Mouse (Mus musculus) heart, embryonic 16.5 days (tissue): Measurements from ENCODE around the gene Serpinb8. TPM values are rescaled to one million over a fixed set of nuclear protein-coding genes. Genes with fewer than 3 reads are reported as not detected.

Source experiments
- ATAC-seq: fragments of 200-750 bp; cut with Nextera tagmentation; replicated peaks from 2 replicates; pipeline ENCODE4 v1.8.0; 2017; ENCODE audit warnings: moderate number of reproducible peaks; ENCODE audit not compliant: insufficient read depth, low FRiP score; ENCODE audit errors: extremely low read depth
- H3K27ac ChIP-seq: fragments of 300-500 bp; sonication (generic); 2 replicates; pipeline ENCODE4 v1.5.1; 2014; ENCODE audit warnings: mild to moderate bottlenecking, low read length, control low read depth, moderate library complexity
- H3K27me3 ChIP-seq: fragments of 300-500 bp; sonication (generic); 2 replicates; pipeline ENCODE4 v1.6.1; 2014; ENCODE audit warnings: low read length, mixed read lengths; ENCODE audit not compliant: control insufficient read depth, insufficient read depth
- H3K36me3 ChIP-seq: fragments of 300-500 bp; sonication (generic); 2 replicates; pipeline ENCODE4 v1.6.1; 2014; ENCODE audit not compliant: control insufficient read depth, insufficient read depth
- H3K4me1 ChIP-seq: fragments of 300-500 bp; sonication (generic); 2 replicates; pipeline ENCODE4 v1.6.1; 2014; ENCODE audit warnings: low read length, mixed read lengths; ENCODE audit not compliant: control insufficient read depth, insufficient read depth
- H3K4me2 ChIP-seq: fragments of 300-500 bp; sonication (generic); 2 replicates; pipeline ENCODE4 v1.6.1; 2014; ENCODE audit warnings: low read depth, mild to moderate bottlenecking, control low read depth, low read length
- H3K4me3 ChIP-seq: fragments of 300-500 bp; sonication (generic); 2 replicates; pipeline ENCODE4 v1.5.1; 2014; ENCODE audit warnings: mild to moderate bottlenecking, control low read depth, low read length
- H3K9ac ChIP-seq: fragments of 300-500 bp; sonication (generic); 2 replicates; pipeline ENCODE4 v1.6.1; 2014; ENCODE audit warnings: low read length, control low read depth
- H3K9me3 ChIP-seq: fragments of 300-500 bp; sonication (generic); replicated peaks from 2 replicates; pipeline ENCODE4 v1.6.1; 2016; ENCODE audit warnings: low read length; ENCODE audit not compliant: control insufficient read depth
- WGBS: fragments of 180-500 bp; shearing (Covaris S2); extraction: QIAGEN DNeasy Blood & Tissue Kit; methylation state at CpG from one replicate; pipeline ENCODE4 v1.1.7; 2014; 5-methylcytosine and 5-hydroxymethylcytosine counted together
- polyA plus RNA-seq: library from polyadenylated mRNA; unstranded; fragments of >200 nt; fragmentation: Nextera tagmentation; extraction: Ambion mirVana; gene quantifications from 2 replicates; pipeline ENCODE4 v1.2.1, GENCODE M21; 2015

Serpinb8 gene
- polyA plus RNA-seq, 1 experiment from 2014 or later, result 4.2 TPM

DNA sequence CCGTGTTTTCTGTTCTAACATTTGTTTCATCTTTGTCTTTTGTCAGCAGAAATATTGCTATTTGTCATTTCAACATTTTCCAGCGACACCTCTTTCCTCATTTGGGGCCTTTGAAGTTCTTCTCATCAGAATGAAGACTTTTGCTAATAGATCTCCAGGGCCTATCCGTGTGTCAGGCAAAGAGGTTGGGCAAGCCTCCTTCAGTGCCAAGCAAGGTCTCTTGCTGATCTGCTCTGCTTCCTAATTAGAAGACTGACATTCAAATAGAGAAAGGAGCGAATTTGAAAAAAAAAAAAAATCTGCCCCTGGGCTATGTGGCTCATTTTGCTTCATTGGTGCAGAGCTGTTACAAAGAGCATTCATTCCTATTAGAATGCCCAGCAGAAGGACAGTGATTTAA lies 32.2 kb downstream of the Serpinb8 start:
- ATAC-seq, result no peak
- Histone ChIP-seq H3K27me3 (no peaks in the 10 kb centered on the region), H3K36me3 (no peaks in the 10 kb centered on the region), H3K9ac (no peak overlapping the region), H3K9me3 (no peaks in the 10 kb centered on the region), H3K4me1 (no peaks in the 10 kb centered on the region), H3K4me3 (no peak overlapping the region), H3K27ac (no peak overlapping the region), H3K4me2 (no peak overlapping the region)
- 57% methylated on average over 4 of the region's 4 CpGs for WGBS

DNA sequence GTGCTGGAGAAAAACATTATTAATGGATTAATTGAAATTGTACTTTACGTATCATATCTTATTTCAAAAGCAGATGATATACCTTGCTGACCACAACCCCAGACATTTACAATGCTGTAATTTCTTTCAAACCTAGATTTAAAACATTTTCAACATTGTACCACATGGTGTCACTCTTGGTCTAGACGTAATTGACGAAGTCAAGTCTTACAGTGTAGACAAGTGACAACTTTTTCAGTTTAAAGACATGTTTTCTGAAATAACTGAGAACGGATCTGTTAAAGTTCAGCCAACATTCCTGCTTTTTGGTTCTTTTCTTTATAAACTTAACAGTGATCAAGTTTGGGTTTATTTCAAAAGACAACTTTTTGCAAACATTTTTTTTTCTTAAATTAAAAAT lies 46.1 kb downstream of the Serpinb8 start:
- Histone ChIP-seq H3K4me2 (no peak overlapping the region), H3K27ac (no peak overlapping the region), H3K9me3 (no peaks in the 10 kb centered on the region), H3K4me1 (no peaks in the 10 kb centered on the region), H3K4me3 (no peak overlapping the region), H3K36me3 (no peaks in the 10 kb centered on the region), H3K9ac (no peak overlapping the region), H3K27me3 (no peaks in the 10 kb centered on the region)
- ATAC-seq, result no peak
- 24% methylated on average over 4 of the region's 4 CpGs for WGBS

DNA sequence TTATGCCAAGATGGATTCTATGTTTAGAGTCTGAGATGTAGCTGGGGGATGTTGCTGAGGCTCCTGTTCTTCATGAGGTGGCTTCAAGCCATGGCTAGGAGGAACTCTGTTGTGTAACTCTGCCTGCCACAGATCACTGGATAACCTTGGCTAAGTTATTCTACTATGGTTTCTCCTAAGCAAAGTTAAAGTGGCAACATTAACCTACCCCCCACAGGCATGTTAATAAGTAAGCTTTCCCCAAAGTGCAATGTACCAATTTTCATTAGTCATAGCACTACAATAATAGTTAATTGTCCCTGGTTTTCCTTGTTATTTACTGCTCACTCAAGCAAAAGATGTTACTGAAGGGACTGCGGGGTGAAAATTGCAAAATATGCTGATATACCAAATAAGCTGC lies 48.2 kb downstream of the Serpinb8 start:
- ATAC-seq, result no peak
- H3K9ac ChIP-seq, result no peak overlapping the region
- H3K4me2 ChIP-seq, result no peak overlapping the region
- H3K4me1 ChIP-seq, result no peaks in the 10 kb centered on the region
- H3K27ac ChIP-seq, result no peak overlapping the region
- no peaks in the 10 kb centered on the region for H3K9me3 ChIP-seq
- no peaks in the 10 kb centered on the region for H3K27me3 ChIP-seq
- no peaks in the 10 kb centered on the region for H3K36me3 ChIP-seq
- no peak overlapping the region for H3K4me3 ChIP-seq
- 89% methylated on average over 1 of the region's 1 CpGs for WGBS

DNA sequence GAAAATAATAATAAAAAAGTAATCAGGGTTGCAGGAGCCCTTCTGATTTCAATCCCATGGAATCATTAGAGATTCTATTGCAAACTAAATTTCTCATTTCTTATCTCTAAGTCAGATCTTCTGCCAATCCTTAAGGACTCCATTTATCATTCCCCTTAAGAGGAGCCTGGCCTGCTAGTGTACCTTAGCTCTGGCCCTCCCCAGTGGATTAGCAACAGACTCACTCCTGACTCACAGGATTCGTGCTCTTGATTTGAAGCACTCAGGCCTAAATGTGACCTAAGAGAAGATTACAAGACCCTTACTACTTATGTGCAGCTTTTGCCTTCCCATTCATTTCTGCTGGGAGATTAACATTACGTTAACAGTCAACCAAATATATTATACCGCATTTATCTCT lies 48.7 kb downstream of the Serpinb8 start:
- no peaks in the 10 kb centered on the region for H3K4me1 ChIP-seq
- ATAC-seq, result no peak
- 76% methylated on average over 3 of the region's 3 CpGs for WGBS
- no peak overlapping the region for H3K4me2 ChIP-seq
- H3K27me3 ChIP-seq, result no peaks in the 10 kb centered on the region
- no peak overlapping the region for H3K27ac ChIP-seq
- no peaks in the 10 kb centered on the region for H3K36me3 ChIP-seq
- no peak overlapping the region for H3K4me3 ChIP-seq
- H3K9ac ChIP-seq, result no peak overlapping the region
- no peaks in the 10 kb centered on the region for H3K9me3 ChIP-seq

DNA sequence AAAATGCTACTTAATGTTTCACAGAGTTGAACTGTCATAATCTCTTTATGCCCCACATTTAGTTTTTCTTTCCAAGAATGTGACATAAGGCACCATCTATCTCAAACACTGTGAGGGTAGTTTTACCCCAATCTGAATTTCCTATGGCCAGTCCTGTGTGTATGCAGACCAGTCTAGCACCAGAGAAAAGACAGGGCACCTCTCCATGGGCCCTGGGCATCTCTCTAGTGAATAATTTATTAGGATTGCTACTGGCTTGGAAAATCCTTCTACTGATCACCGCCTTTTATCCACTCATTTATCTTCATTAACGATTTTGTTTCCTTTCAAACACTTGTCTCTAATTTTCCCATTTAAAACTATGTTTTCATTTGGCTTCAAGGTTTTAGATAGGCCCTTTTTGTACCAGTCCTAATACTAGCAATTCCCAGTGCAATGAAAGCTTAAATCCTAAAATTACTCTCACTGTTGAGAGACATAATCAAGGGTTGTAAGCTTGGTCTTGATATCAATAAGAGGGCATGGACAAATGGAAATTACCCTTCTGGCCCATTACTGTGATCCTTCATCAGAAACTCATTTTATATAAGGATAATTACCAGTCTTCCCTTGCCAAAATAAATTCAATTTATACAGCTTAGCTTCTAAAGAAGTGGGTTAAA lies 52.8 kb downstream of the Serpinb8 start:
- no peaks in the 10 kb centered on the region for H3K27me3 ChIP-seq
- H3K9ac ChIP-seq, result no peak overlapping the region
- no peaks in the 10 kb centered on the region for H3K36me3 ChIP-seq
- no peaks in the 10 kb centered on the region for H3K9me3 ChIP-seq
- H3K4me1 ChIP-seq, result peaks cover 7% of the 10 kb centered on the region; the same call in 1 of the 2 replicates
- ATAC-seq, result no peak
- H3K4me3 ChIP-seq, result no peak overlapping the region
- WGBS, result 87% methylated on average over 2 of the region's 2 CpGs
- no peak overlapping the region for H3K27ac ChIP-seq
- no peak overlapping the region for H3K4me2 ChIP-seq

DNA sequence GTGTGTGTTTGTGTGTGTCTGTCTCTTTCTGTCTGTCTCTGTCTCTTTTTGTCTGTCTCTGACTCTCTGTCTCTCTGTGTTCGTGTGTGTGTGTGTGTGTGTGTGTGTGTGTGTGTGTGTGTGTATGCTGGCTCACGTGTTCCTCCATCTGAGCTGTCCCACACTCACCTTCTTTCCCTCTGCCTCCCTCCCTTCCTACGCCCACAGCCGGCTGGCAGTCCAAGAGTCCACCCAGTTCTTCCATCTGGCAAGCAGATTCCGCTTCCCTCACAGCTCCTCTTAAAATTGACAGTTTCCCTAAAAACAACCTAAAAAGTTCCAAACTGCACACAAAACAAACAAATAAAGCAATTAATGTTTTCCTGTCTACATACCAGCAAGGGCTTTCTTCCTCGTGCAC lies 55.3 kb downstream of the Serpinb8 start:
- H3K4me3 ChIP-seq, result no peak overlapping the region
- no peaks in the 10 kb centered on the region for H3K9me3 ChIP-seq
- H3K36me3 ChIP-seq, result no peaks in the 10 kb centered on the region
- 67% methylated on average over 6 of the region's 6 CpGs for WGBS
- H3K9ac ChIP-seq, result no peak overlapping the region
- no peak overlapping the region for H3K27ac ChIP-seq
- H3K27me3 ChIP-seq, result no peaks in the 10 kb centered on the region
- ATAC-seq, result no peak
- H3K4me2 ChIP-seq, result no peak overlapping the region
- peaks cover 7% of the 10 kb centered on the region; the same call in 1 of the 2 replicates for H3K4me1 ChIP-seq

DNA sequence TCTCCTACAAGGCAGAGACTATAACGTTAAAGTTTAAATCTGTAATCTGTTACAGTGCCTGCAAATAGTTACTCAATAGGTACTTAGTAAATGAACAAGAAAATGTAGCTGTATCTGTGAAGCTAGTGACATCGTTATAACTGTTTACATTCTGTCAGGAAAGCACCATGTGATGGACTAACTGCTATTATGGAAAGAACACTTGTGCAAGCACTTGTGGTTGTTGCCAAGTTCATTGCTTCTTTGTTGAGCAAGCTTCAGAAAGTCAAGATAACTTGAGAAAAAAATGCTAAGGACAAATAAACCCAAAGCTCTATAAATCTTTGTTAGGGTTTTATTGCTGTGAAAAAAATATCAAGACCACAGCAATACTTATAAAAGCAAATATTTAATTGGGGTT lies 67.9 kb downstream of the Serpinb8 start:
- H3K27ac ChIP-seq, result no peak overlapping the region
- no peak for ATAC-seq

More for the DNA sequence above, 67.9 kb downstream of the Serpinb8 start:
- no peaks in the 10 kb centered on the region for H3K27me3 ChIP-seq
- H3K36me3 ChIP-seq, result no peaks in the 10 kb centered on the region
- H3K4me3 ChIP-seq, result no peak overlapping the region
- H3K4me1 ChIP-seq, result no peaks in the 10 kb centered on the region
- H3K9ac ChIP-seq, result no peak overlapping the region
- H3K9me3 ChIP-seq, result no peaks in the 10 kb centered on the region
- WGBS, result 69% methylated on average over 2 of the region's 2 CpGs
- H3K4me2 ChIP-seq, result no peak overlapping the region

Other genes starting within 250 kb of the Serpinb8 start
- 0.26 and 0.31 TPM in 2 replicates for gene Serpinb11, start 228.8 kb upstream of the Serpinb8 start, polyA plus RNA-seq
- 0.10 and 0.30 TPM in 2 replicates for gene Serpinb7, start 190.4 kb upstream of the Serpinb8 start, polyA plus RNA-seq
- gene Serpinb2, start 78.6 kb upstream of the Serpinb8 start, polyA plus RNA-seq, result 0.07 and 0.46 TPM in 2 replicates